Mouse (Mus musculus) hindbrain, embryonic 11.5 days (tissue): ENCODE data around the gene Acads. TPM values are rescaled to one million over a fixed set of nuclear protein-coding genes. Genes with fewer than 3 reads are reported as not detected.
"Not testable (repeated sequence)": the region's sequence is repeated elsewhere in the genome, so short reads cannot be mapped to it uniquely, and the experiment has no call there.

ENCODE experiments used
- ATAC-seq: fragments of 200-750 bp; cut with Nextera tagmentation; 2 replicates; pipeline ENCODE4 v1.8.0; 2017; ENCODE audit warnings: mild to moderate bottlenecking, moderate TSS enrichment, moderate library complexity; ENCODE audit not compliant: low FRiP score
- DNase-seq: peaks from one replicate; pipeline ENCODE4 v3.0.0-alpha.2; 2015; ENCODE audit warnings: low spot score
- H3K27ac ChIP-seq: fragments of 300-500 bp; sonication (generic); 2 replicates; pipeline ENCODE4 v1.5.1; 2014; ENCODE audit warnings: mild to moderate bottlenecking, low read depth, low read length
- H3K27me3 ChIP-seq: fragments of 300-500 bp; sonication (generic); 2 replicates; pipeline ENCODE4 v1.6.1; 2014; ENCODE audit warnings: mild to moderate bottlenecking, low read length, moderate library complexity, mixed read lengths; ENCODE audit not compliant: control insufficient read depth, insufficient read depth
- H3K36me3 ChIP-seq: fragments of 300-500 bp; sonication (generic); 2 replicates; pipeline ENCODE4 v1.6.1; 2014; ENCODE audit warnings: mild to moderate bottlenecking, low read length, moderate library complexity, mixed read lengths; ENCODE audit not compliant: control insufficient read depth, insufficient read depth
- H3K4me1 ChIP-seq: fragments of 300-500 bp; sonication (generic); replicated peaks from 2 replicates; pipeline ENCODE4 v1.6.1; 2014; ENCODE audit warnings: low read length, mixed read lengths; ENCODE audit not compliant: control insufficient read depth, insufficient read depth
- H3K4me2 ChIP-seq: fragments of 300-500 bp; sonication (generic); replicated peaks from 2 replicates; pipeline ENCODE4 v1.6.1; 2014; ENCODE audit warnings: mild to moderate bottlenecking, low read depth, low read length
- H3K4me3 ChIP-seq: fragments of 300-500 bp; sonication (generic); 2 replicates; pipeline ENCODE4 v1.5.1; 2014; ENCODE audit warnings: low read depth, low read length
- H3K9ac ChIP-seq: fragments of 300-500 bp; sonication (generic); 2 replicates; pipeline ENCODE4 v1.6.1; 2014; ENCODE audit warnings: low read depth, low read length
- H3K9me3 ChIP-seq: fragments of 300-500 bp; sonication (generic); 2 replicates; pipeline ENCODE4 v1.6.1; 2016; ENCODE audit warnings: low read length; ENCODE audit not compliant: control insufficient read depth
- whole genome bisulfite sequencing: fragments of 180-500 bp; shearing (Covaris S2); extraction: QIAGEN DNeasy Blood & Tissue Kit; methylation state at CpG from one replicate; pipeline ENCODE4 v1.1.7; 2014; 5-methylcytosine and 5-hydroxymethylcytosine counted together
- polyA plus RNA-seq: library from polyadenylated mRNA; unstranded; fragments of >200 nt; fragmentation: Nextera tagmentation; extraction: Ambion mirVana; gene quantifications from 2 replicates; pipeline ENCODE4 v1.2.1, GENCODE M21; 2014

The Acads gene
- 22.9 and 30.8 TPM in 2 replicates for polyA plus RNA-seq

DNA sequence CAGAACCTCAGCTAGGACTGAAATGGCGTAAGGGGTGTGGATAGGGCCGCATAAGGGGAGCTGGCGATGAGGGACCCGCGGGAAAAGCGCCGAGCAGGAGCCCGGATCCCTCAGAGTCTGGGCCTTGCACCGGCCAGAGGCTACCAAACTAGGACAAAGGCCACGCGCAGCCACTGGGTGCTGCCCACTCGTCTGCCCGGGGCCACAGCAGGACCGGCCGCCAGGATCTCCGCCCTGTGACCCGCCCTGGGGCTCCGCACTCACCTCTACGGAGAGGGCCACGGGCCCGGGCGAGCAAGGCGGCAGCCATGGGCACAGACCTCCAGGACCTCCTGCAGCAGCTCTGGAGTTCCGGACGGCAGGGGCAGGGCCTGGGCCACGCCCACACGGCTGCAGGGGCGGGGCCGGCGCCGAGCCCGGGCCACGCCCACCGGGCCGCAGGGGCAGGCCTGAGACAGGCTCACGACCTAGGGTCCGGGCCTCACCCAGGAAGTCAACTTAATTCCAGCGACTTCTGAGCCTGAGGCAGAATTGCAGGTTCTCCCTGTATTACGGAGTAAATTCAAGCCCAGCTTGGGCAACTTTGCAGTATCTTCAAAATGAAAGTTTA, at the start of gene Acads:
TSS of gene Acads (minus strand) at position 386 of the 610 bp plus-strand sequence.
- Histone ChIP-seq H3K36me3 (no peaks in the 10 kb centered on the region; the same call in 1 of the 2 replicates), H3K27me3 (no peaks in the 10 kb centered on the region), H3K9me3 (no peaks in the 10 kb centered on the region), H3K9ac (peak within 1 kb of the TSS; percentile 90), H3K4me2 (peak within 1 kb of the TSS; percentile 74), H3K27ac (peak within 1 kb of the TSS; percentile 27; the same call in 1 of the 2 replicates), H3K4me1 (no peaks in the 10 kb centered on the region), H3K4me3 (peak within 1 kb of the TSS; percentile 75)
- DNase-seq (peak; percentile 91), ATAC-seq (peak; percentile 92)
- under 1% methylated on average over 39 of the region's 39 CpGs for WGBS

- no peak for ATAC-seq
- Histone ChIP-seq H3K4me2 (no peak overlapping the region), H3K4me3 (no peak overlapping the region), H3K9me3 (no peaks in the 10 kb centered on the region), H3K9ac (no peak overlapping the region), H3K27ac (no peak overlapping the region), H3K4me1 (no peaks in the 10 kb centered on the region), H3K36me3 (no peaks in the 10 kb centered on the region), H3K27me3 (no peaks in the 10 kb centered on the region)
- 74% methylated on average over 6 of the region's 6 CpGs for WGBS
- no peak for DNase-seq
Observed at GRCm38 (mm10) chr5:115167396-115167795, 48.2 kb upstream of the Acads start.

- Histone ChIP-seq H3K9ac (no peak overlapping the region), H3K36me3 (no peaks in the 10 kb centered on the region), H3K27ac (no peak overlapping the region), H3K4me2 (no peak overlapping the region), H3K9me3 (no peaks in the 10 kb centered on the region), H3K27me3 (no peaks in the 10 kb centered on the region), H3K4me1 (no peaks in the 10 kb centered on the region), H3K4me3 (no peak overlapping the region)
- ATAC-seq (no peak), DNase-seq (no peak)
- WGBS: 82% methylated on average over 7 of the region's 7 CpGs
Observed at GRCm38 (mm10) chr5:115166815-115167194, 47.7 kb upstream of the Acads start.

DNA sequence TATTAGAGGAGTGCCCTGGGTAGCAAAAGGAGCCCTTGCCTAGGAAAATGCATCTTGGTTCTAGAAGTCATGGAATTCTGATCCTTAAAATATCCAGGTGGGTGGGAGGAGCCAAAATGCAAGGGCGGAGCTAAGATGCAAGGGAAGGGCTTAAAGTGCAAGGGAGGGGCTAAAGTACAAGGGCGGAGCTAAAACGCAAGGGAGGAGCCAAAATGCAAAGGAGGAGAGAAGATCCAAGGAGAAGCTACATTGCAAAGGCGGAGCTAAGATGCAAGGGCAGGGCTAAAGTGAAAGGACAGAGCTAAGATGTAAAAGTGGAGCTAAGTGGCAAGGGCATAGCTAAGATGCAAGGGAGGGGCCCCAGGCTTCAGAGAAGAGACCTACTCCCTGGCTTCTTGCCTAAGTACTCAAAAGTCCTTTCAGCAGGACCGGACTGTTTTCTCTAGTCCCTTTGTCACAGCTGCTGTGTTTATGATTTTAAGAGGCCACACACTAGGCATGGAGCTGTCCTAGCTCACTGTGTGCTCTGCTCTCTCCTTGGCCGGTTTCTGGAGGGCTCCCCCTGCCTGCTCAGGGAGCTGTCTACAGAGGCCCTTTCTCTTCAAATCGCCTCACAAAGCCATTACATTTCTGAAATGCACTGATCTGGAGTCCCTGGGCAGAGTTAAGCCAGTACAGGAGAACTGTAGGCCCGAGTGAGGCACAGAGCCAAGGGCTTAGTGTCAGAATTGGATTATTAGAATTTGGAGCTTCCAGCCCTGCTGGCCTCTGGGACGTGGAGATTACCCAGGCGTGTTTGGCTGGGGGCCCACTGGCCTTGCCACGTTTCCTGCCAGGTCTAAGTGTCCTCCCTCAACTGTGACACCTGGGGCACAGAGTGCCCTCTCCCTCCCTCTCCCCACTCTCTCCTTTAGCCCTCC, 47.0 kb upstream of the Acads start:
- no peak for DNase-seq
- ATAC-seq: no peak
- H3K36me3 ChIP-seq: no peaks in the 10 kb centered on the region
- H3K27ac ChIP-seq: no peak overlapping the region
- H3K9me3 ChIP-seq: no peaks in the 10 kb centered on the region
- 59% methylated on average over 11 of the region's 11 CpGs for WGBS
- H3K4me1 ChIP-seq: no peaks in the 10 kb centered on the region
- no peak overlapping the region for H3K4me3 ChIP-seq
- H3K9ac ChIP-seq: no peak overlapping the region
- no peak overlapping the region for H3K4me2 ChIP-seq
- no peaks in the 10 kb centered on the region for H3K27me3 ChIP-seq

- 60% methylated on average over 9 of the region's 9 CpGs for WGBS
- no peaks in the 10 kb centered on the region for H3K27me3 ChIP-seq
- no peak overlapping the region for H3K27ac ChIP-seq
- no peaks in the 10 kb centered on the region for H3K9me3 ChIP-seq
- DNase-seq (no peak), ATAC-seq (no peak)
- H3K9ac ChIP-seq: no peak overlapping the region
- no peaks in the 10 kb centered on the region for H3K4me1 ChIP-seq
- H3K36me3 ChIP-seq: no peaks in the 10 kb centered on the region
- no peak overlapping the region for H3K4me3 ChIP-seq
- H3K4me2 ChIP-seq: no peak overlapping the region
Observed at GRCm38 (mm10) chr5:115165351-115165750, 46.2 kb upstream of the Acads start.

DNA sequence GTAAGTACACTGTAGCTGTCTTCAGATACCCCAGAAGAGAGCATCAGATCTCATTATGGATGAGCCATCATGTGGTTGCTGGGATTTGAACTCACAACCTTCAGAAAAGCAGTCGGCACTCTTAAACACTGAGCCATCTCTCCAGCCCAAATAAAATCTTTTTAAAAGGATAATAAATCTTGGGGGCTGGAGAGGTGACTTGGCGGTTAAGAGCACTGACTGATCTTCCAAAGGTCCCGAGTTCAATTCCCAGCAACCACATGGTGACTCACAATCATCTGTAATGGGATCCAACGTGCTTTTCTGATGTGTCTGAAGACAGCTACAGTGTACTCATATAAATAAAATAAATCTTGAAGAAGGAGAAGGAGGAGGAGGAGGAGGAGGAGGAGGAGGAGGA, 45.3 kb upstream of the Acads start:
- H3K27ac ChIP-seq, H3K9me3 ChIP-seq, H3K4me1 ChIP-seq, DNase-seq, H3K27me3 ChIP-seq, H3K4me2 ChIP-seq, H3K4me3 ChIP-seq, H3K9ac ChIP-seq, ATAC-seq, H3K36me3 ChIP-seq: not testable (repeated sequence)
- 85% methylated on average over 4 of the region's 4 CpGs for WGBS

- Histone ChIP-seq H3K4me2 (no peak overlapping the region), H3K4me1 (0 out of 2 replicates have a peak, but pooled peaks cover 2% of the 10 kb centered on the region), H3K36me3 (no peaks in the 10 kb centered on the region), H3K9me3 (no peaks in the 10 kb centered on the region), H3K27me3 (no peaks in the 10 kb centered on the region), H3K27ac (no peak overlapping the region), H3K9ac (no peak overlapping the region), H3K4me3 (no peak overlapping the region)
- WGBS: 43% methylated on average over 8 of the region's 8 CpGs
- DNase-seq: peak; percentile 54
- ATAC-seq: no peak
Observed at GRCm38 (mm10) chr5:115163563-115163962, 44.4 kb upstream of the Acads start.

- not testable (repeated sequence) for H3K36me3 ChIP-seq, H3K4me2 ChIP-seq, H3K27ac ChIP-seq, H3K4me3 ChIP-seq, H3K9me3 ChIP-seq, ATAC-seq, DNase-seq, H3K27me3 ChIP-seq, H3K4me1 ChIP-seq, H3K9ac ChIP-seq
- WGBS: no CpG with 5 or more reads among the region's 1 CpGs
Observed at GRCm38 (mm10) chr5:115161940-115162279, 42.8 kb upstream of the Acads start.
